Mouse (Mus musculus): ENCODE results near the gene Txnip. TPM values are rescaled to one million over a fixed set of nuclear protein-coding genes. Genes with fewer than 3 reads are reported as not detected.

The Txnip gene
- polyA plus RNA-seq, 1 experiment: 163 TPM

- TF ChIP-seq CTCF (IDR thresholded peaks at IDR 0.05; ENCODE audit: control insufficient read depth, insufficient read depth, low read length): no peak
- no peak for TF ChIP-seq POLR2A (IDR thresholded peaks at IDR 0.05; ENCODE audit: borderline replicate concordance, control insufficient read depth, low read depth, low read length)
- 79% methylated on average over 6 of the region's 6 CpGs for WGBS
- Histone ChIP-seq H3K4me1 (ENCODE audit: control insufficient read depth, insufficient read depth, low read length) (no peaks in the 10 kb centered on the region; the same call in 1 of the 2 replicates), H3K4me3 (replicated peaks; ENCODE audit: control insufficient read depth, low read depth, low read length) (no peak overlapping the region), H3K27ac (ENCODE audit: control insufficient read depth, insufficient read depth, low read depth, low read length, poor library complexity) (no peak overlapping the region)
These were observed 23.4 kb downstream of the Txnip start for GRCm38 (mm10) chr3:96581141-96581540.

GRCm38 (mm10) chr3:96581771-96582515 is 24.2 kb downstream of the Txnip start:
- H3K4me1 ChIP-seq (ENCODE audit: control insufficient read depth, insufficient read depth, low read length): no peaks in the 10 kb centered on the region; the same call in 1 of the 2 replicates
- no peak overlapping the region for H3K4me3 ChIP-seq (replicated peaks; ENCODE audit: control insufficient read depth, low read depth, low read length)
- TF ChIP-seq CTCF (IDR thresholded peaks at IDR 0.05; ENCODE audit: control insufficient read depth, insufficient read depth, low read length) (no peak), POLR2A (IDR thresholded peaks at IDR 0.05; ENCODE audit: borderline replicate concordance, control insufficient read depth, low read depth, low read length) (no peak)
- 85% methylated on average over 16 of the region's 16 CpGs for WGBS
- H3K27ac ChIP-seq (ENCODE audit: control insufficient read depth, insufficient read depth, low read depth, low read length, poor library complexity): no peak overlapping the region

- no peak overlapping the region for H3K27ac ChIP-seq (ENCODE audit: control insufficient read depth, insufficient read depth, low read depth, low read length, poor library complexity)
- TF ChIP-seq POLR2A (IDR thresholded peaks at IDR 0.05; ENCODE audit: borderline replicate concordance, control insufficient read depth, low read depth, low read length): no peak
- no peak for TF ChIP-seq CTCF (IDR thresholded peaks at IDR 0.05; ENCODE audit: control insufficient read depth, insufficient read depth, low read length)
- 84% methylated on average over 5 of the region's 5 CpGs for WGBS
- H3K4me3 ChIP-seq (replicated peaks; ENCODE audit: control insufficient read depth, low read depth, low read length): no peak overlapping the region
- H3K4me1 ChIP-seq (ENCODE audit: control insufficient read depth, insufficient read depth, low read length): no peaks in the 10 kb centered on the region
These were observed 25.6 kb downstream of the Txnip start for GRCm38 (mm10) chr3:96583386-96583785.

- no peak overlapping the region for H3K27ac ChIP-seq (ENCODE audit: control insufficient read depth, insufficient read depth, low read depth, low read length, poor library complexity)
- TF ChIP-seq CTCF (IDR thresholded peaks at IDR 0.05; ENCODE audit: control insufficient read depth, insufficient read depth, low read length): no peak
- no peak for TF ChIP-seq POLR2A (IDR thresholded peaks at IDR 0.05; ENCODE audit: borderline replicate concordance, control insufficient read depth, low read depth, low read length)
- no peaks in the 10 kb centered on the region for H3K4me1 ChIP-seq (ENCODE audit: control insufficient read depth, insufficient read depth, low read length)
- no peak overlapping the region for H3K4me3 ChIP-seq (replicated peaks; ENCODE audit: control insufficient read depth, low read depth, low read length)
- 82% methylated on average over 4 of the region's 4 CpGs for WGBS
These were observed 32.9 kb downstream of the Txnip start for GRCm38 (mm10) chr3:96590657-96591056.

- peak overlapping the region; percentile 83 for H3K4me3 ChIP-seq (replicated peaks; ENCODE audit: control insufficient read depth, low read depth, low read length)
- WGBS: 2% methylated on average over 10 of the region's 10 CpGs
- TF ChIP-seq CTCF (IDR thresholded peaks at IDR 0.05; ENCODE audit: control insufficient read depth, insufficient read depth, low read length) (no peak), POLR2A (IDR thresholded peaks at IDR 0.05; ENCODE audit: borderline replicate concordance, control insufficient read depth, low read depth, low read length) (no peak)
- H3K27ac ChIP-seq (ENCODE audit: control insufficient read depth, insufficient read depth, low read depth, low read length, poor library complexity): no peak overlapping the region; the same call in 1 of the 2 replicates
- H3K4me1 ChIP-seq (ENCODE audit: control insufficient read depth, insufficient read depth, low read length): no peaks in the 10 kb centered on the region; the same call in 1 of the 2 replicates
These were observed 35.6 kb downstream of the Txnip start for GRCm38 (mm10) chr3:96593374-96593773.

GRCm38 (mm10) chr3:96593790-96594560 is 36.2 kb downstream of the Txnip start, which contains the start of gene Polr3gl:
TSS of gene Polr3gl (minus strand) at chr3:96594181.
- H3K4me1 ChIP-seq (ENCODE audit: control insufficient read depth, insufficient read depth, low read length): no peaks in the 10 kb centered on the region; the same call in 1 of the 2 replicates
- TF ChIP-seq POLR2A (IDR thresholded peaks at IDR 0.05; ENCODE audit: borderline replicate concordance, control insufficient read depth, low read depth, low read length) (peak; percentile 65; the same call in 1 of the 2 replicates), CTCF (IDR thresholded peaks at IDR 0.05; ENCODE audit: control insufficient read depth, insufficient read depth, low read length) (peak; percentile 9; the same call in 1 of the 2 replicates)
- WGBS: under 1% methylated on average over 38 of the region's 38 CpGs

GRCm38 (mm10) chr3:96594851-96595250 is 37.1 kb downstream of the Txnip start:
- no peak for TF ChIP-seq CTCF (IDR thresholded peaks at IDR 0.05; ENCODE audit: control insufficient read depth, insufficient read depth, low read length)
- TF ChIP-seq POLR2A (IDR thresholded peaks at IDR 0.05; ENCODE audit: borderline replicate concordance, control insufficient read depth, low read depth, low read length): no peak
- Histone ChIP-seq H3K4me1 (ENCODE audit: control insufficient read depth, insufficient read depth, low read length) (no peaks in the 10 kb centered on the region; the same call in 1 of the 2 replicates), H3K4me3 (replicated peaks; ENCODE audit: control insufficient read depth, low read depth, low read length) (no peak overlapping the region), H3K27ac (ENCODE audit: control insufficient read depth, insufficient read depth, low read depth, low read length, poor library complexity) (no peak overlapping the region)
- WGBS: 97% methylated on average over 5 of the region's 5 CpGs

More at GRCm38 (mm10) chr3:96593790-96594560, 36.2 kb downstream of the Txnip start, which contains the start of gene Polr3gl:
- Histone ChIP-seq H3K4me3 (replicated peaks; ENCODE audit: control insufficient read depth, low read depth, low read length) (peak within 1 kb of the TSS; percentile 83), H3K27ac (ENCODE audit: control insufficient read depth, insufficient read depth, low read depth, low read length, poor library complexity) (peak within 1 kb of the TSS; percentile 67)

GRCm38 (mm10) chr3:96595661-96596060 is 37.9 kb downstream of the Txnip start:
- H3K4me3 ChIP-seq (replicated peaks; ENCODE audit: control insufficient read depth, low read depth, low read length): no peak overlapping the region

More at GRCm38 (mm10) chr3:96595661-96596060, 37.9 kb downstream of the Txnip start:
- WGBS: 42% methylated on average over 6 of the region's 6 CpGs
- Histone ChIP-seq H3K27ac (ENCODE audit: control insufficient read depth, insufficient read depth, low read depth, low read length, poor library complexity) (no peak overlapping the region), H3K4me1 (ENCODE audit: control insufficient read depth, insufficient read depth, low read length) (no peaks in the 10 kb centered on the region; the same call in 1 of the 2 replicates)
- TF ChIP-seq POLR2A (IDR thresholded peaks at IDR 0.05; ENCODE audit: borderline replicate concordance, control insufficient read depth, low read depth, low read length): no peak
- no peak for TF ChIP-seq CTCF (IDR thresholded peaks at IDR 0.05; ENCODE audit: control insufficient read depth, insufficient read depth, low read length)
